15 mouse cellular contexts compared by ENCODE assay signal in genomic region chr11:82099511-82100323, GRCm38 (mm10). TPM values are rescaled to one million over a fixed set of nuclear protein-coding genes. Genes with fewer than 3 reads are reported as not detected.
"Had no signal": no experiment of that assay in that cellular context is flagged by ENCODE, and none has a peak within 500 bp of the region (broad histone marks: within the 10 kb centered on the region; RNA-seq: fewer than 3 reads in every experiment).

No protein-coding gene starts in this region.

- H3K9me3 ChIP-seq: limb, embryonic 12.5 days; midbrain, embryonic 12.5 days; neural tube, embryonic 13.5 days had no signal

- H3K4me2 ChIP-seq: limb, embryonic 12.5 days; midbrain, embryonic 12.5 days; neural tube, embryonic 13.5 days had no signal

- H3K9ac ChIP-seq: limb, embryonic 12.5 days; midbrain, embryonic 12.5 days; neural tube, embryonic 13.5 days had no signal

- DNase-seq: kidney, adult 11 months; kidney, adult 9 months; kidney, postnatal 10 days; kidney, postnatal 4 days; liver; retina, postnatal 1 day; thymus, postnatal 36 days had no signal

- H3K4me3 ChIP-seq: layer of hippocampus, adult 2 months; limb, embryonic 12.5 days; midbrain, embryonic 12.5 days; neural tube, embryonic 13.5 days had no signal

- ATAC-seq: hindbrain, postnatal 0 days; midbrain, embryonic 16.5 days had no signal

- H3K27me3 ChIP-seq: limb, embryonic 12.5 days; midbrain, embryonic 12.5 days; neural tube, embryonic 13.5 days had no signal

- H3K27ac ChIP-seq: hindbrain, postnatal 0 days; layer of hippocampus, adult 2 months; limb, embryonic 12.5 days; midbrain, embryonic 12.5 days; neural tube, embryonic 13.5 days had no signal

- H3K36me3 ChIP-seq: limb, embryonic 12.5 days; midbrain, embryonic 12.5 days; neural tube, embryonic 13.5 days had no signal

- H3K4me1 ChIP-seq: midbrain, embryonic 12.5 days; neural tube, embryonic 13.5 days had no signal

RNA-seq across cellular contexts. Expression of gene Ccl12, which starts 1.9 kb away (rescaled TPM):
- polyA plus RNA-seq: spleen, adult 2 months had no signal

RNA-seq across cellular contexts. Expression of gene Ccl8, which starts 15.3 kb away (rescaled TPM):
- polyA plus RNA-seq: limb, embryonic 12.5 days; liver, embryonic 16.5 days; midbrain, embryonic 12.5 days; midbrain, embryonic 16.5 days; neural tube, embryonic 13.5 days had no signal

RNA-seq across cellular contexts. Expression of gene Ccl11, which starts 42.1 kb away (rescaled TPM):
- polyA plus RNA-seq: limb, embryonic 12.5 days; midbrain, embryonic 12.5 days had no signal

RNA-seq across cellular contexts. Expression of gene Ccl7, which starts 54.2 kb away (rescaled TPM):
- polyA plus RNA-seq: limb, embryonic 12.5 days; spleen, adult 2 months had no signal
